Mouse (Mus musculus) fibroblast of lung, adult 2 months (primary cell): ENCODE results near the gene Vrk2.

ENCODE experiments used
- DNase-seq: peaks from one replicate; pipeline ENCODE4 v3.0.0-alpha.2; 2011; ENCODE audit warnings: low read depth

The Vrk2 gene

GRCm38 (mm10) chr11:26551551-26551950 lies 42.2 kb downstream of the Vrk2 start:
- DNase-seq = no peak

GRCm38 (mm10) chr11:26537816-26538215 lies 56.0 kb downstream of the Vrk2 start:
- DNase-seq = no peak

GRCm38 (mm10) chr11:26533828-26534119 lies 60.0 kb downstream of the Vrk2 start:
- DNase-seq = no peak

- DNase-seq = no peak
These were observed 60.6 kb downstream of the Vrk2 start for GRCm38 (mm10) chr11:26532994-26533827.

- no peak for DNase-seq
These were observed 66.9 kb downstream of the Vrk2 start for GRCm38 (mm10) chr11:26526861-26527260.

GRCm38 (mm10) chr11:26518991-26519390 lies 74.8 kb downstream of the Vrk2 start:
- peak; percentile 56 for DNase-seq

GRCm38 (mm10) chr11:26516086-26516485 lies 77.7 kb downstream of the Vrk2 start:
- no peak for DNase-seq

- DNase-seq = no peak
These were observed 80.1 kb downstream of the Vrk2 start for GRCm38 (mm10) chr11:26513683-26514082.

GRCm38 (mm10) chr11:26495951-26496350 lies 97.8 kb downstream of the Vrk2 start:
- no peak for DNase-seq

- DNase-seq = peak; percentile 90
These were observed 103.9 kb downstream of the Vrk2 start for GRCm38 (mm10) chr11:26489761-26490466.

GRCm38 (mm10) chr11:26481691-26482242 lies 112.0 kb downstream of the Vrk2 start:
- no peak for DNase-seq

GRCm38 (mm10) chr11:26477037-26477739 lies 116.6 kb downstream of the Vrk2 start:
- DNase-seq = no peak

GRCm38 (mm10) chr11:26454081-26454480 lies 139.7 kb downstream of the Vrk2 start:
- DNase-seq = no peak

GRCm38 (mm10) chr11:26452693-26453092 lies 141.1 kb downstream of the Vrk2 start:
- DNase-seq = no peak

GRCm38 (mm10) chr11:26451228-26451627 lies 142.6 kb downstream of the Vrk2 start:
- DNase-seq = no peak

- no peak for DNase-seq
These were observed 143.2 kb downstream of the Vrk2 start for GRCm38 (mm10) chr11:26450636-26451035.

GRCm38 (mm10) chr11:26449789-26450188 lies 144.0 kb downstream of the Vrk2 start:
- DNase-seq = no peak

GRCm38 (mm10) chr11:26444374-26444773 lies 149.4 kb downstream of the Vrk2 start:
- no peak for DNase-seq

- no peak for DNase-seq
These were observed 152.7 kb downstream of the Vrk2 start for GRCm38 (mm10) chr11:26441121-26441520.

- no peak for DNase-seq
These were observed 156.0 kb downstream of the Vrk2 start for GRCm38 (mm10) chr11:26437818-26438217.

- DNase-seq = no peak
These were observed 159.6 kb downstream of the Vrk2 start for GRCm38 (mm10) chr11:26434229-26434628.

GRCm38 (mm10) chr11:26421472-26421871 lies 172.3 kb downstream of the Vrk2 start:
- no peak for DNase-seq
